Mouse (Mus musculus): ENCODE data around the gene Rilp. TPM values are rescaled to one million over a fixed set of nuclear protein-coding genes. Genes with fewer than 3 reads are reported as not detected.
A peak's percentile ranks its signal among the peaks of the same experiment; 100 is the strongest.
"Not testable (repeated sequence)": the region's sequence is repeated elsewhere in the genome, so short reads cannot be mapped to it uniquely, and the experiment has no call there.

Rilp gene
- total and polyA plus RNA-seq, 3 experiments, result 0.18 to 1.1 (median 0.49) TPM

- no peak for ATAC-seq (ENCODE audit: extremely low read depth, insufficient number of reproducible peaks, low FRiP score, poor library complexity, severe bottlenecking)
- H3K27me3 ChIP-seq (ENCODE audit: insufficient read depth, low read length), result peaks cover 2% of the 10 kb centered on the region; the same call in 1 of the 2 replicates
- H3K9me3 ChIP-seq (replicated peaks), result no peaks in the 10 kb centered on the region
- H3K36me3 ChIP-seq (replicated peaks), result peaks cover 54% of the 10 kb centered on the region
- H3K4me3 ChIP-seq (ENCODE audit: low read depth, low read length), result no peak overlapping the region
- no peak for DNase-seq (ENCODE audit: low spot score)
- peaks cover 13% of the 10 kb centered on the region for H3K4me1 ChIP-seq (ENCODE audit: insufficient read depth, low read depth, low read length)
- no peak for TF ChIP-seq POLR2AphosphoS5 (IDR thresholded peaks at IDR 0.05; ENCODE audit: insufficient replicate concordance, low read depth, low read length)
- TF ChIP-seq GATA2 (IDR thresholded peaks at IDR 0.05; ENCODE audit: borderline replicate concordance, low read depth, low read length), result no peak
- TF ChIP-seq GATA1 (IDR thresholded peaks at IDR 0.05; ENCODE audit: borderline replicate concordance, low read length), result no peak
- TF ChIP-seq CTCF (IDR thresholded peaks at IDR 0.05; ENCODE audit: low read depth, low read length), result no peak
- no peak for TF ChIP-seq TAL1 (conservative IDR thresholded peaks at IDR 0.05; ENCODE audit: low read depth, low read length)
These were observed 41.4 kb downstream of the Rilp start for GRCm38 (mm10) chr11:75551321-75551720.

- DNase-seq (ENCODE audit: low spot score), result no peak
- peaks cover 2% of the 10 kb centered on the region; the same call in 1 of the 2 replicates for H3K27me3 ChIP-seq (ENCODE audit: insufficient read depth, low read length)
- TF ChIP-seq TAL1 (conservative IDR thresholded peaks at IDR 0.05; ENCODE audit: low read depth, low read length), result no peak
- TF ChIP-seq POLR2AphosphoS5 (IDR thresholded peaks at IDR 0.05; ENCODE audit: insufficient replicate concordance, low read depth, low read length), result no peak
- no peak for TF ChIP-seq CTCF (IDR thresholded peaks at IDR 0.05; ENCODE audit: low read depth, low read length)
- no peak for TF ChIP-seq GATA1 (IDR thresholded peaks at IDR 0.05; ENCODE audit: borderline replicate concordance, low read length)
- no peak for TF ChIP-seq GATA2 (IDR thresholded peaks at IDR 0.05; ENCODE audit: borderline replicate concordance, low read depth, low read length)
- no peak for ATAC-seq (ENCODE audit: extremely low read depth, insufficient number of reproducible peaks, low FRiP score, poor library complexity, severe bottlenecking)
- no peak overlapping the region for H3K4me3 ChIP-seq (ENCODE audit: low read depth, low read length)
- H3K36me3 ChIP-seq (replicated peaks), result peaks cover 51% of the 10 kb centered on the region
- H3K9me3 ChIP-seq (replicated peaks), result no peaks in the 10 kb centered on the region
- peaks cover 11% of the 10 kb centered on the region for H3K4me1 ChIP-seq (ENCODE audit: insufficient read depth, low read depth, low read length)
These were observed 42.1 kb downstream of the Rilp start for GRCm38 (mm10) chr11:75551961-75552441.

GRCm38 (mm10) chr11:75552906-75553482 is 43.1 kb downstream of the Rilp start:
- Histone ChIP-seq H3K36me3 (replicated peaks) (peaks cover 50% of the 10 kb centered on the region), H3K27me3 (ENCODE audit: insufficient read depth, low read length) (peaks cover 2% of the 10 kb centered on the region; the same call in 1 of the 2 replicates), H3K4me3 (ENCODE audit: low read depth, low read length) (no peak overlapping the region), H3K4me1 (ENCODE audit: insufficient read depth, low read depth, low read length) (peaks cover 11% of the 10 kb centered on the region), H3K9me3 (replicated peaks) (0 out of 2 replicates have a peak, but pooled peaks cover 2% of the 10 kb centered on the region)
- DNase-seq (ENCODE audit: low spot score), result no peak
- no peak for ATAC-seq (ENCODE audit: extremely low read depth, insufficient number of reproducible peaks, low FRiP score, poor library complexity, severe bottlenecking)
- no peak for TF ChIP-seq GATA1 (IDR thresholded peaks at IDR 0.05; ENCODE audit: borderline replicate concordance, low read length)
- TF ChIP-seq POLR2AphosphoS5 (IDR thresholded peaks at IDR 0.05; ENCODE audit: insufficient replicate concordance, low read depth, low read length), result no peak
- TF ChIP-seq CTCF (IDR thresholded peaks at IDR 0.05; ENCODE audit: low read depth, low read length), result no peak
- no peak for TF ChIP-seq TAL1 (conservative IDR thresholded peaks at IDR 0.05; ENCODE audit: low read depth, low read length)

GRCm38 (mm10) chr11:75556006-75556405 is 46.1 kb downstream of the Rilp start:
- H3K4me1 ChIP-seq (ENCODE audit: insufficient read depth, low read depth, low read length); H3K9me3 ChIP-seq (replicated peaks); ATAC-seq (ENCODE audit: extremely low read depth, insufficient number of reproducible peaks, low FRiP score, poor library complexity, severe bottlenecking); H3K27me3 ChIP-seq (ENCODE audit: insufficient read depth, low read length); DNase-seq (ENCODE audit: low spot score); H3K4me3 ChIP-seq (ENCODE audit: low read depth, low read length): not testable (repeated sequence)
- H3K36me3 ChIP-seq (replicated peaks), result peaks cover 46% of the 10 kb centered on the region

GRCm38 (mm10) chr11:75557142-75557541 is 47.2 kb downstream of the Rilp start:
- DNase-seq (ENCODE audit: low spot score), result no peak
- Histone ChIP-seq H3K9me3 (replicated peaks) (peaks cover 4% of the 10 kb centered on the region; the same call in 1 of the 2 replicates), H3K4me1 (ENCODE audit: insufficient read depth, low read depth, low read length) (no peaks in the 10 kb centered on the region), H3K4me3 (ENCODE audit: low read depth, low read length) (no peak overlapping the region), H3K36me3 (replicated peaks) (peaks cover 46% of the 10 kb centered on the region), H3K27me3 (ENCODE audit: insufficient read depth, low read length) (no peaks in the 10 kb centered on the region; the same call in 1 of the 2 replicates)
- no peak for ATAC-seq (ENCODE audit: extremely low read depth, insufficient number of reproducible peaks, low FRiP score, poor library complexity, severe bottlenecking)
- TF ChIP-seq GATA2 (IDR thresholded peaks at IDR 0.05; ENCODE audit: borderline replicate concordance, low read depth, low read length) (no peak), GATA1 (IDR thresholded peaks at IDR 0.05; ENCODE audit: borderline replicate concordance, low read length) (no peak), CTCF (IDR thresholded peaks at IDR 0.05; ENCODE audit: low read depth, low read length) (no peak), POLR2AphosphoS5 (IDR thresholded peaks at IDR 0.05; ENCODE audit: insufficient replicate concordance, low read depth, low read length) (no peak), TAL1 (conservative IDR thresholded peaks at IDR 0.05; ENCODE audit: low read depth, low read length) (no peak)

GRCm38 (mm10) chr11:75558101-75558500 is 48.2 kb downstream of the Rilp start:
- no peak overlapping the region for H3K4me3 ChIP-seq (ENCODE audit: low read depth, low read length)
- H3K36me3 ChIP-seq (replicated peaks), result peaks cover 50% of the 10 kb centered on the region
- DNase-seq (ENCODE audit: low spot score), result no peak
- no peak for ATAC-seq (ENCODE audit: extremely low read depth, insufficient number of reproducible peaks, low FRiP score, poor library complexity, severe bottlenecking)
- TF ChIP-seq CTCF (IDR thresholded peaks at IDR 0.05; ENCODE audit: low read depth, low read length) (peak; percentile 28; the same call in 1 of the 2 replicates), GATA1 (IDR thresholded peaks at IDR 0.05; ENCODE audit: borderline replicate concordance, low read length) (no peak)
- no peaks in the 10 kb centered on the region for H3K4me1 ChIP-seq (ENCODE audit: insufficient read depth, low read depth, low read length)
- H3K27me3 ChIP-seq (ENCODE audit: insufficient read depth, low read length), result no peaks in the 10 kb centered on the region
- peaks cover 4% of the 10 kb centered on the region; the same call in 1 of the 2 replicates for H3K9me3 ChIP-seq (replicated peaks)

Measured in G1E (cell line).